Mouse (Mus musculus): Measurements from ENCODE around the gene Dut.
A peak's percentile ranks its signal among the peaks of the same experiment; 100 is the strongest.
"Not testable (repeated sequence)": the region's sequence is repeated elsewhere in the genome, so short reads cannot be mapped to it uniquely, and the experiment has no call there.

The Dut gene

DNA sequence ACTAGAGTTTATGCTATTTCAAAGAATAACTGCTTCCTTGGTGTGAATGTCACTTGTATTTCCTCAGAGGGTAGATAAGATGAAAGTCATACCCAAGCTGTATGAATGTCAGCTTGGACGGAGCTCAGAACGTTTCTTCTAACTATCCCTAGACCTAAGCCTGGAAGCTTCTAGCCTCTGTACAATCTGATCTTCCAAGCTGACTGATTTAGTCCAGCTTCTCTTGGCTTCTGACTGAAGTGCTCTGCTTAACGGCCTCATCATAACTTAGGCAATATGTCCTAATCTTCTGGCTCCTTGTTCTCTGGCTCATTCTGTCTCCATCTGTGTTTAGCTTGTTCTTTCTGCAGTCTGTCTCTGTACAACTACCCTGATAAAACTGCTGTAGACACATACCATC is 7.6 kb downstream of the Dut start:
- DNase-seq (ENCODE audit: extremely low spot score) = no peak

GRCm38 (mm10) chr2:125255886-125256285 is 8.9 kb downstream of the Dut start:
- no peak for DNase-seq (ENCODE audit: extremely low spot score)

GRCm38 (mm10) chr2:125259230-125260120 is 12.5 kb downstream of the Dut start:
- DNase-seq (ENCODE audit: extremely low spot score) = peak; percentile 25

DNA sequence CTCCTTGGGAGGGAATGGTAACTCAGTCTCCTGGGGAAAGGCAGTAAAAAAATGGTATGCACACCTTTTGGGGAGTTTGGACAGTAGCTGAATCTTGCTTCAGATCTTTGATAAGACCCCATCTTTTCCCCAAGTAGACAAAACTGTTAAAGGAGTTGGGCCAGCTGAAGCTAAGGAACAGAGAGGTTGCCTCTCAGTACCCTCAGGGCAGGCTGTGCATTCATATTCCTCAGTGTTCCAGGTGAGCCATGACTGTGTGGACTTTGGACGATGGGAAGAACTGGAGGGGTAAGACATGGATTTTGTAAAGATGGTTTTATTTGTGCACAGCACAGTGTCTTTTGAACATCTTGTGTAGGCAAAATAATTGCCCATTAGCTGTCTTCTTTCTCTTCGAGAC is 13.3 kb downstream of the Dut start:
- DNase-seq (ENCODE audit: extremely low spot score) = no peak

DNA sequence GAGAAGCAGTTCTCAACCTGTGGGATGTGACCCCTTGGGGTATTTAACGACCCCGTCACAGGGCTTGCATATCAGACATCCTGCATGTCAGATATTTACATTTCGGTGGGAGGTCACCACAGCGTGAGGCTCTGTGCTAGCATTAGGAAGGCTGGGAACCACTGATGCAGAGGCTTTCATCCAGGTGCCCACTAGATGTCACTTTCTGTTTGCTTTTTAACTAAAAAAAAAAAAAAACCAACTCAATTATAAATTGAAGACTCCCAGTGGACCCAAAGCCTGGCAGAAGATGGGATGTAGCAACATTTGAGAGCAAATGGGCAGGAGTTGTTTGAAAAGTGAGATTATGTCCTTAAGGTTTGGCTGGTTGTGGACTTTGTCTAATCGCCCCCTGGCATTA is 16.1 kb downstream of the Dut start:
- peak; percentile 36 for DNase-seq (ENCODE audit: extremely low spot score)

DNA sequence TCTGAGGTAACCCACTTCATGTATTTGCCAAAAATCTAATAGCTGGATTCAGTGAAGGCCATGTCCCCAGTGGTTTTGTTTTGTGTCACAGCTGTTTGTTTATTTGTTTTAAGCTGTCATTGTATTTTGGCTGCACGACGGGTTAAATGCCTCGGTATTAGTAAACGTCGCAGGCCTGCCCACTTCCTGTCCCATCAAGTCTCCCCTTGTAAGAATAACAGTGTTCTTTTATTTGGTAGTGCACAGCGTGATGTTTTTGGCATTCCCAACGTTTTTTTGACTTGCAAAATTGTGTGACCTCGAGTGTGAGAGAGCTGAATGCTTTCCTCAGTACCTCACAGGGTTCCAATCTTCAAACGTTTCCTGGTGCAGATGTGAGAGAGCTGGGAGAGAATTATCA is 16.8 kb downstream of the Dut start:
- no peak for DNase-seq (ENCODE audit: extremely low spot score)

DNA sequence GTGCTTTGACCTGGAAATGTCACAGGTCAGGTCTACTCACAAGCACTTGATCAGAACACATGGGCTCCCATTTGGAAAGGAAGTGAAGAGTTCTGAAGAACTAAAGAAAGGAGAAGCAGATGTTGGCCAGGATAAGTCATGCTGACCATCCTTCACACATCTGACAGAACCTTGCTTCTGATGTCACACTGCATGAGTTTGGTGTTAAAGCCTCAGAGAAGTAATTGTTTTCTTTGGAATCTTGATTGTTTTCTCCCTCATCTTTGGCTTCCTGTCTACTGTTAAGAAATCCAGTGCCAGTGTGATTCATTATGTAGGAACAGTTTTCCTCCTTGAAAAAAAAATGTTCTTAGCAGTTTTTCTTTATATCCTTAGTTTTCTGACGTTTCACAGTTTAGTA is 21.9 kb downstream of the Dut start:
- DNase-seq (ENCODE audit: extremely low spot score) = no peak

GRCm38 (mm10) chr2:125275617-125276016 is 28.6 kb downstream of the Dut start:
- DNase-seq (ENCODE audit: extremely low spot score) = peak; percentile 14

DNA sequence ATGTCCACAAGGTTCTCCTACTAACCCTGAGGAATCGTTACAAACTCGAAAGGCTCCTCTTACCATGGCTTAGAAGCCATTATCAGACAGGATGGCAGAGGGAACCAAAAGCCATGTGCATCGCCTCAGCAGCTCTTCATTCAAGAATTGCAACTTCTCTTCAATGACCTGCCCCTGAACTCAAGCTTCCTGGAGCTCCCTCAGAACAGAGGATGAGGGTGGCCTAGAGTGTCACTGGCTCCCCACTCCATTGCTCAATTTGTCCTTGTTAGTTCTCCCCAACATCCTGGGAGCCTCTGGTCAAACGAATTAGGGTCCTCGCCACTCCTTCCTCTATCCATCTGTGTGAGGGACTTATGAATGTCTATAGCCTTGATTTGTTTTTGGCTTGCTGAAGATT is 29.7 kb downstream of the Dut start:
- no peak for DNase-seq (ENCODE audit: extremely low spot score)

DNA sequence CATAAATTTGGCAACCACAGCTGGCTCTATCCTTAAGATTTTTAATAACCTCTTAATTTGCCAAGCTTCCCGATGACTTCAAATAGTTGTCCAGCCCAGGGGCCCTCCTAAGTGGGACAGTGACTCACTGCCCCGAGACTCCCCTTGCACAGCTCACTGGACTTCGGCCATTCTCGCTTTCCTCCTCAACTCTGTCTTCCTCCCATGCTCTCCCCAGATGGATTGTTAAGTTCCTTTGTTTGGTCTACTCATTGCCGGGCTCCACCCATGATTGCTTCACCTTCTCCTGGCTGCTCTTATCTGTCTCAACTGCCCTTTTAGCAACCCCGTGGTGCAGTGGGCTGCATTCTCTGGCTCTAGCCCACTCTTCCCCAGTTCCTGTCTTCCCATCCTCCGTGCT is 31.5 kb downstream of the Dut start:
- DNase-seq (ENCODE audit: extremely low spot score) = no peak

GRCm38 (mm10) chr2:125279995-125280394 is 33.0 kb downstream of the Dut start:
- DNase-seq (ENCODE audit: extremely low spot score) = not testable (repeated sequence)

DNA sequence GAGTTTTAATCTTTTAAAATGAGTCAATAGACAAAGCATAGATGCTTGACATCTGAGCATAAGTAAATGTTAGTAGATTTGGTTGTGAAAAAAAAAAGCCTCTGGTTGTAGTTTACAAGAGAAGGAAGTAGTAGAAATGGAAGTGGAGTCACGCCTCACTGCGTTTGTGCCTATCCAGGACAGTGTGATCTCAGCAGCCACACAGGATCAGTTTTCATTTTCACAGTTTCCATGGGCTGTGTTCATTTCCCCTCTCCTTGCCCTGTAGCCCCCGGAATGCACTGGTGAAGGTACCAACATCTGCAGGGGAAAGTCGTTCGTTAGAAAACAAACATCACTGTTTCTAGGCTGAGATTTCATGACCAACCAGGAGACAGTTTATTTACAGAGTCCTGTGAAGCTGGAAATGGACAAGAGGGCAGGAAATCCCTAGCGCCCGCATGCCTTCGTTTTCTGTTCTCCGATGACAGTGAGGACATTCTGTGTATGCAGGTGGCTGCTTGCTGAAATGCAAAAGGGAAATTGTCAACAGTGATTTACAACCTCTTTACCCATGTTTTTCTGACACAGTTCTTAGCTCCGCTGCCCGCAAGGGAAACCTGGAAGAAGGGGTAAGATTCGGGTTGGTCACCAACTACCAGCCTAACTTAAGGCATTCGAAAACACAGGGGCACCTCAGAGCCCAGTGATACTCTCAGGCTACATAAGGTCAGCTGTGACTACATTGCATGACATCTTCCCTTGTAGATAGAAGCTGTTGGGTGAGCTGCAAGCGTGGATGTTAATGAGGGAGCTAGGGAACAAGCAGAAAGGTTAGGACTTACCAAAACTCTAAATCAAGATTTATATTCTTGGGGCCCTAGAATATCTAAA is 35.6 kb downstream of the Dut start:
- no peak for DNase-seq (ENCODE audit: extremely low spot score)

- DNase-seq (ENCODE audit: extremely low spot score) = no peak
These were observed 38.8 kb downstream of the Dut start for GRCm38 (mm10) chr2:125285777-125286176.

GRCm38 (mm10) chr2:125290197-125290965 is 43.4 kb downstream of the Dut start:
- DNase-seq (ENCODE audit: extremely low spot score) = no peak

DNA sequence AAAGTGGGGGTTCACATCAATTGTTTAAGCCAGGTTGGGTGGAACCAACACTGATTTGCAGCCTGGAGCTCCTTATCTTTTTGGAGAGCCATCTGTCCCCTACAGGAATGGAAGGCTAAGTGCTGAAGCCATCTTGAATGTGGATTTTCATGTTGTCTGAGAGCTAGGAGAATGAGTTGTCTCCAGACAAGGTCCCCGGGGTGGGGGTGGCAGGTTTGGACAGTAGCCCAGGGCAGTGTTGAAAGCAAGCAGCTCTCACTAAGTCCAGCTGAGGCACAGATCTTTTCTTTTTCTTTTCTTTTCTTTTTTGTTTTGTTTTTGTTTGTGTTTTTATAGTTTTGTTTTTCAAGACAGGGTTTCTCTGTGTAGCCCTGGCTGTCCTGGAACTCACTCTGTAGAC is 44.1 kb downstream of the Dut start:
- no peak for DNase-seq (ENCODE audit: extremely low spot score)

GRCm38 (mm10) chr2:125292616-125293015 is 45.6 kb downstream of the Dut start:
- DNase-seq (ENCODE audit: extremely low spot score) = no peak

- DNase-seq (ENCODE audit: extremely low spot score) = no peak
These were observed 47.0 kb downstream of the Dut start for GRCm38 (mm10) chr2:125293969-125294491.

GRCm38 (mm10) chr2:125295526-125295925 is 48.5 kb downstream of the Dut start:
- DNase-seq (ENCODE audit: extremely low spot score) = no peak

DNA sequence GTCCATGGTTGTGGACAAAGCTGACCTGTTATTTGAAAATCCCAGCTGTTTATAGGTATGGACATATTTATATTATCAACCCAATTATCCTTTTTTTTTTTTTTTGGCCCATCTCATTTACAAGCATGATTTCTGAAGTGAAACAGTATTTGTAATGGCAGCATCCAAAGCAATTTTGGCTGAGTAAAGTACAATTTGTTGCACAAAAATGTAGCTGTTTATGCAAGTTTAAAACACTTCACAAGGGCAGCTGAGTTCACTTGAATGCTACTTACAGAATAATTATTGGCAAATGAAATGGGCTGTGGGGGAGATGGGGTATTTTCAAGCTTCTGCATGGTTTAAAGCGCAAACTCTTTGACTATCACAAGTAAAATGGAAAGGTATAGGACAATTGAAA is 51.9 kb downstream of the Dut start:
- no peak for DNase-seq (ENCODE audit: extremely low spot score)

DNA sequence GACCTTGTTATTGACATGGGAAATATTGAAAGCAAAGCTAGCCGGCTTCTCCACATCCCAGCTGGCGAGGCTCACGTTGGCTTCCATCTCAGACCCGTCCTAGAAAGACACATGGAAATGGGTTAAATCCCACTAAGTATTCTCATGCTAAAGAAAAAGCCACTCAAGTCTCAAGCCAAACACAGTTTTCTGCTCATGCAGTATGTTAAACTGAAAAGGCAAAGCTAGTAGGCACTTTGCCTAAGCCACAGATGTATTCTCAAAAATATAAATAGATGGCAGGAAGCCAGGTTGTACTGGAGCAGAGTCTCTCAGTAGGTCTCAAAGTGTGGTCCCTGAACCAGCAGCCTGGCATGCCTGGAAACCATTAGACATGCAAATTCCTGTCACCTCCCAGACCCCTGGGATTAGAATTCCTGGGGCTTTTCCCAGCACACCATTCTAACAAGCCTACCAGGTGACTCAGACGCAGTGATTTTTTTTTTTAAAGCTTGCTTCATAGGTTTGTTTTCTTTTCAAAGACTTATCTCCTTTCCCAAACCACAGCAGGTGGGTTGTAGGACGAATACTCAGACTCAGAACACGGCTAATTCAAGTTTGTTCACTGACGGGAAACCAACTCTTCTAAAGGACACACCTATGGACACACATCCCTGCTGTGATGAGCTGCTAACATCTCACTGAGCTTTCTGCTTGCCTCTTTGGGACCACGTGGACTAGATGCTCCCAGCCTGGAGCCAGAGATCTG is 55.1 kb downstream of the Dut start:
- no peak for DNase-seq (ENCODE audit: extremely low spot score)

- no peak for DNase-seq (ENCODE audit: extremely low spot score)
These were observed 55.6 kb downstream of the Dut start for GRCm38 (mm10) chr2:125302625-125302924.
